Mouse (Mus musculus) left cerebral cortex, postnatal 36 days (tissue): ENCODE measurements around the gene Csf3. TPM values are rescaled to one million over a fixed set of nuclear protein-coding genes. Genes with fewer than 3 reads are reported as not detected.
"Not testable (repeated sequence)": the region's sequence is repeated elsewhere in the genome, so short reads cannot be mapped to it uniquely, and the experiment has no call there.

Source experiments
- DNase-seq, 2 experiments: peaks; one replicate each; pipeline ENCODE4 v3.0.0; 2021 to 2022; ENCODE audit warnings: low spot score in 2 of 2, mixed read lengths in 1 of 2
- intact Hi-C: fragments of 180-260 bp; cut with DNase I; formaldehyde crosslinking; loops from one replicate; pipeline ENCODE4 v1.15.1; 2025
- total RNA-seq, 2 experiments: library from RNA; stranded (reverse); gene quantifications; 2 replicates each; pipeline ENCODE4 v1.2.3; 2021

Gene Csf3
- not detected for total RNA-seq

- intact Hi-C loops = loop anchor here (2.0 to 10.0 kb wide), 2 partner anchors 86 to 204 kb away; partner anchors contain the start of gene Cdc6
- DNase-seq = no peak
These were observed at the start of gene Csf3 for GRCm38 (mm10) chr11:98701213-98701670. Gene Csf3, plus strand, starts transcription at chr11:98701263.

- intact Hi-C loops = not testable (repeated sequence)
- peak in 1 of 2 experiments; percentile 9 for DNase-seq
These were observed 46.0 kb upstream of the Csf3 start for GRCm38 (mm10) chr11:98655076-98655475.

DNA sequence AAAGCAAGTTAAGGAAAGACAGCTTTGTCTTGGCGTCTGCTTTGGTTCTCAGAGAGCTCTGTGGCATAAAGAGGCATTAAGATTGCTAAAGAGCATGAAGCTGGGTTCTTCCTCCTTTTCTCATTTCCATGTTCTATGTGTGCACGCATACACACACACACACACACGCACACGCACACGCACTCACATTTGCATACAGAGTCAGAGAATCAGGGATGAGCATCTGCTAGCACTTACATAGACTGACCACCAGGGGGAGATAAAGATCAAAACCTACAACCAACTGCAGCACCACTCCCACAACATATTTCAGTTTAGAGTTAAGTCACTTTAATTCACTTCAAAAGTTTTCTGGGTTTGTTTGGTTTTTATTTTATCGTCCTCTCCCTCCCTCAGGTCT is 40.5 kb upstream of the Csf3 start:
- intact Hi-C loops = no loop called here
- peak in 1 of 2 experiments; percentile 20 for DNase-seq

DNA sequence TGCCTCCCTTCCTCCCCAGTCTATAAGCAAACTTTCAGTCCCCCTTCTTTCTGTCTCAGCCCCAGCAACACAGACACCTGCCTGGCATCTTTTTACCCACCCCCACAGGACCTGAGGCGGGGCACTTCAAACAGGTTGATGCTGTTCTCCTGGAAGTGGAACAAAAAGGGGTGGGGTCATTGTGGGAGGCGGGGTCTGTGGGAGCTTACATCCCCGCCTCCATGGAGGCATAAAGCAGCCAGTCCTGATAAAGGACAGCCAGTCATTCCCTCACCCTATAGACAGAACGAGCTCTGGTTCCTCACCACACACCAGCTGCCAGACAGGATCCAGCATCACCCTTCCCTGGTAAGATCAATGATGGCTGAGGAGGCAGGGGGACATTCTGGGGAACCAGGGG is 37.0 kb upstream of the Csf3 start, which contains the start of gene Gsdma:
TSS of gene Gsdma (plus strand) at position 261 of the 400 bp plus-strand sequence.
- intact Hi-C loops = no loop called here
- no peak for DNase-seq

DNA sequence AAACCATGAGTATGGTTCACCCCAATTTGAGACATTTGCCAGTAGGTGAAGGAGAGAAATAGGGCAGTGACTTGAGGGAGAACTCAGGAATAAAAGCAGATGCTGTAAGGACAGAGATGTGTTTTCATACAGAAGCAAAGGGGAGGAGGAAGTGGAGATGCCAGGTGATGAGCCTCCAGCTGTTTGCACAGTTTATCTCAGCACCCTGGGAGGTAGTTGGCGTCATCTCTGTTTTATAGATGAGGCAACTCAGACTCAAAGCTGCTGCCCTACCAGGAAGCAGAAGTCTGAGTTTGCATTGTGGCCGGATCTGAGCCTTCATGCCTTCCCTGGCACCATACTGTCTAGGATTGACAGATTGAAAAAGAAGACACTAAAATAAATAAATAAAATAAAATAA is 32.1 kb upstream of the Csf3 start:
- intact Hi-C loops = no loop called here

GRCm38 (mm10) chr11:98671284-98671815 is 29.7 kb upstream of the Csf3 start:
- intact Hi-C loops = no loop called here
- no peak for DNase-seq

More for the DNA sequence above, 32.1 kb upstream of the Csf3 start:
- no peak for DNase-seq

DNA sequence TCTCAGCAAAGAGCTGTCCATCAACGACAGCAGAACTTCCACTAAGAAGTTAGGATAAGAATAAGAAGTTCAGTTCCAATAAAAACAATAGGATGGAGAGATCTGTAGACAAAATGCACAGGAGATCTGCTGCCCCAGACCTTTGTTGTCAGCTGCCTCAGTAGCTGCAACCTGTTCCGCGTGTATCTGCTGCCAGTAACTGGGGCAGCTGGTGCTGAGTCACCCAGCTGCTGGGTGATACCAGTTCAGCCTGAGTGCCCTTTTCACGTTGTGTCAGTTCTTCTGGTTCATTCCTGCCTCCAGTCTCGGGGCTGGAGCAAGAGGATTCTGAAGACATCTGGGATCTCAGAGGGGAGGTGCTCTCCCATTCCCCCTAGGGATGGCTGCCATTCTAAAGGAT is 29.2 kb upstream of the Csf3 start:
- DNase-seq = no peak
- intact Hi-C loops = no loop called here

- intact Hi-C loops = no loop called here
- DNase-seq = no peak
These were observed 28.6 kb upstream of the Csf3 start for GRCm38 (mm10) chr11:98672482-98672881.

DNA sequence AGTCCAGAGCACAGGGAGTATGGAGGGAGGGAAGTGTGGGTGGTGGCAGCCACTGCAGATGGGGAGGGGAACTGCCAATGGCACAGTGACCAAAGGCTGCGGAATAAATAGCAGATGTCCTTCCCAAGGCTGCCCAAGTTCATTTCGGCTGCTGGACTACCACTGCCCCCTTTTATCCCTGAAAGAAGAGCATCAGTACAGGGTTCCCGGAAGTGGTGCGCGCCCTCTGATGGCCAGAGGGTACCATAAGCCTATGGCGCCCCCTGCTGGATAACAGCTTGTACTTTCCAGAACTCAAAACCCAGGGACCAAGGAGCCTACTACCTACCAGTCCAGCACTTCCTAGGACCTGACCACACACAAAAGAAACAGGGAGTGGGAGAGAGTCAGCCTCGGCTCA is 27.9 kb upstream of the Csf3 start:
- intact Hi-C loops = not testable (repeated sequence)
- peak in 1 of 2 experiments; percentile 39 for DNase-seq

DNA sequence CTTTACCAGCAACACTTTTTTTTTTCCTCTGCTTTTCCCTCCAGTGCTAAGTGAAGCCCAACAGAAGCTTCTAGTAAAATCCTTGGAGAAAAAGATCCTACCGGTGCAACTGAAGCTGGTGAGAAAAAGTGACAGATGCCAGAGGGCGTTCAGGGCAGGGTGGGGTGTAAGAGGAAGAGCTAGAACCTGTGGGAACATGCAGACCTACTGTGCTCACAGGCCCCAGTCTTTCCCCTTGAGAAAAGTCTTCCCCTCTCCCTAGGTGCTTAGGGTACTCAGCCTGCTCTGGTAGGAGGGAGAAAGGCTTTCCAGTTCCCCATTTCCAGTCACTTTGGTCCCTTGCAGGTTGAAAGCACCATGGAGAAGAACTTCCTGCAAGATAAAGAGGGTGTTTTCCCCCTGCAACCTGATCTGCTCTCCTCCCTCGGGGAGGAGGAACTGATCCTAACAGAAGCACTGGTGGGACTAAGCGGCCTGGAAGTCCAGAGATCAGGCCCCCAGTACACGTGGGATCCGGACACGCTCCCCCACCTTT is 25.2 kb upstream of the Csf3 start:
- intact Hi-C loops = no loop called here

GRCm38 (mm10) chr11:98680023-98680422 is 21.0 kb upstream of the Csf3 start:
- intact Hi-C loops = no loop called here
- no peak for DNase-seq

More for the DNA sequence above, 25.2 kb upstream of the Csf3 start:
- DNase-seq = no peak

- intact Hi-C loops, DNase-seq: not testable (repeated sequence)
These were observed 20.5 kb upstream of the Csf3 start for GRCm38 (mm10) chr11:98680595-98680994.

DNA sequence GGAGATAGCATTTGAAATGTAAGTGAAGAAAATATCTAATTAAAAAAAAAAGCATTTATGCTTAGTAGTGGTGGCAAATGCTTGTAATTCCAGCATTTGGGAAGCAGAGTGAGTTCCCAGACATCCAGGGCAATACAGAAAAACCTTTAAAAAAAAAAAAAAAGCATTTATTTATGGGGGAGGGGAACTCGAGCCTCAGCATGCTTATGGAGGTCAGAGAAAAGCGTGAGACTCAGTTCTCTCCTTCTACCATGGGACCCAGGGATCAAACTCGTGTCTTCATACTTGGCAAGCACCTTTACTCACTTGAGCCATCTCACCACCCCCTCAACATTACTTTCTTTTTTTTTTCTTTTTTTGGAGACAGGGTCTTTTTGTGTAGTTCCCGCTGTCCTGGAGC is 19.9 kb upstream of the Csf3 start:
- intact Hi-C loops = no loop called here
- DNase-seq = no peak

- intact Hi-C loops = no loop called here
- DNase-seq = peak; percentile 98 to 99
These were observed 19.0 kb upstream of the Csf3 start, which contains the start of gene Psmd3 for GRCm38 (mm10) chr11:98681786-98682745. Gene Psmd3, plus strand, starts transcription at chr11:98682554.

DNA sequence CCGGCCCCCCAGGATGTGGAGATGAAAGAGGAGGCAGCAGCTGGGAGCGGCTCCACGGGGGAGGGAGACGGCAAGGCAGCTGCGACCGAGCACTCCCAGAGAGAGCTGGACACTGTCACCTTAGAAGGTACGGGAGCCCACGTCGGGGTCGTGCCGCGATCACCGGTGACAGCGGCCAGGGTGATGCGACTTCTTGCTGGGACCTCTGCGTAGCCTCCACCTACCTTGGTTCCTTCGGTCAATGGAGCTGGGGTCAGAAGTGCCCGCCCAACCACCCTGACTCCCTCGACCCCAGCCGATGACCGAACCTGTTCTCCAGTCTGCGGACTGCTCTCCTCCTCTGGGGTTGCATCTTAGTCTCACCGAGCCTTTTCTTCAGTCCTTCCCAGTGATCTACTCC is 18.3 kb upstream of the Csf3 start:
- no peak for DNase-seq
- intact Hi-C loops = no loop called here

DNA sequence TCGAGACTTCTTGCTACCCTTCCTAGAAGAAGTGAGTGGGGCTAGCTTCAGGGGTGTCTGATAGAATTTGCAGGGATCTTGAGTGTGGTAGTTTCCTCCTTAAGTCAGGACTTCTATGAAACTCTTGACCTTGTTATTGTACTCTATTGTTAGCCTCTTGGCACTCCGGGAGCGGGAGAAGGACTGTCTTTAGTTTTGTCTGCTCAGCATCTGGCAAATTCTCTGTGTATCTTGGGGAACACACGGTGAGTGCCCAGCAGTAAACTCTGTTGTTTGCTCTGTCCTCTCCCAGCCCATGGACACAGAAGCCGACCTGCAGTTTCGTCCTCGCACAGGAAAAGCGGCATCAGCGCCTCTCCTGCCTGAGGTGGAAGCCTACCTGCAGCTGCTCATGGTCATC is 15.4 kb upstream of the Csf3 start:
- intact Hi-C loops = no loop called here

DNA sequence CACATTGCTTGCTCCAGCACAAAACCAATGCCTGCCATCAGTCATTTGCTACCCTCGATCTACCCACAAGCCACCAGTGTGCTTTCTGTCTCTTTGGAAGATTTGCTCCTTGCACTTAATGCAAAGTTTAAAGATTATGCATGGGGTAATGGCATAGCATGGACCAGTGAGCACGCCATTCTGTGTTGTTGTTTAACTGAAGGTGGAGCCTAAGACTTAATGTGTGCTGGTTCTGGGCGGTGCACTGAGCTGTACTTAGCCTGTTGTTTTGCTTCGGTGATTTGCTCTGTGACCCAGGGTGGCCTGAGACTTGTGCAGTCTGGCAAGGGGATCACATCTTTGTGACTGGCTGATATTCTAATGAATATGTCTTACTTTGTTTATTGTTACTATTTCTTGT is 14.1 kb upstream of the Csf3 start:
- no peak for DNase-seq
- intact Hi-C loops = no loop called here

More for the DNA sequence above, 15.4 kb upstream of the Csf3 start:
- DNase-seq = no peak

GRCm38 (mm10) chr11:98688009-98688408 is 13.1 kb upstream of the Csf3 start:
- no peak for DNase-seq
- intact Hi-C loops = no loop called here

DNA sequence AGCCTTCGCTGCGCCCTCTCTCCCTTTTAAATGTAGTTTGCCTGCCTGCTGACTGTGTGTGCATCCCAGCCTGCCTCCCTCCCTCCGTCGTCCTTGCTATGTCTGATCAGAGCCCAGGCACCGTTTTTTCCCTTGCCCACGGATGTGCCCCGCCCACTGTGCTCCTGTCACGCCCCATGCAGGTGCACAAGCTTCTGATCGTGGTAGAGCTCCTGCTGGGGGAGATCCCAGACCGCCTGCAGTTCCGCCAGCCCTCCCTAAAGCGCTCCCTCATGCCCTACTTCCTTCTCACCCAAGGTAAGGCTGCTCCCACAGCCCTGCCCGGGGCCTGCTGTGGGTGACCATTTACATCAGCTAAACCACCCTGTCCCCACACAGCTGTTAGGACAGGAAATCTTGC is 7.9 kb upstream of the Csf3 start:
- no peak for DNase-seq
- intact Hi-C loops = no loop called here

DNA sequence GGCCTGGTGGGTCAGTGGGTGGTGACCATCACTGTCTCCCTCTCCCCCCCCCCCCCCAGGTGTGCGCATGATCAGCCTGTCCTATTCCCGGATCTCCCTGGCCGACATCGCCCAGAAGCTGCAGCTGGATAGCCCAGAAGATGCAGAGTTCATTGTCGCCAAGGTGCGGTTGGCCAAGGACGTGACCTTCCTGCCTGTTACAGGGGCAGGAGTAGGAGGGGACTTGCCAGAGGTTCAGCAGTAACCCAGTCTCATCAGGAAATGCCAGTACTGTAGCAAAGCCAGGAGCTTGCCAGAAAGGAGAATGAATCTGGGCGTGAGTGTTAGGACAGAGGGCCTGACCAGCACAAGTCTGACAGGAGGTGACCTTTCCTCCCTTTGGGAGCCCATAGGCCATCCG is 7.3 kb upstream of the Csf3 start:
- DNase-seq = no peak
- intact Hi-C loops = no loop called here
